Mouse (Mus musculus) G1E (cell line): ENCODE results near the gene Art2b.

ENCODE experiments used
- CTCF ChIP-seq: IDR thresholded peaks from 2 replicates; pipeline ENCODE4 v1.5.1; 2012; ENCODE audit warnings: low read depth, low read length, inconsistent platforms, mixed read lengths
- GATA1 ChIP-seq: IDR thresholded peaks from 2 replicates; pipeline ENCODE4 v1.6.1; 2012; ENCODE audit warnings: borderline replicate concordance, low read length, inconsistent platforms, mixed read lengths
- POLR2AphosphoS5 ChIP-seq: IDR thresholded peaks from 2 replicates; pipeline ENCODE4 v1.6.1; 2012; ENCODE audit warnings: low read depth, low read length, inconsistent platforms; ENCODE audit not compliant: insufficient replicate concordance
- TAL1 ChIP-seq: conservative IDR thresholded peaks from 2 replicates; pipeline ENCODE4 v1.6.1; 2012; ENCODE audit warnings: low read depth, low read length, inconsistent platforms, mixed read lengths

DNA sequence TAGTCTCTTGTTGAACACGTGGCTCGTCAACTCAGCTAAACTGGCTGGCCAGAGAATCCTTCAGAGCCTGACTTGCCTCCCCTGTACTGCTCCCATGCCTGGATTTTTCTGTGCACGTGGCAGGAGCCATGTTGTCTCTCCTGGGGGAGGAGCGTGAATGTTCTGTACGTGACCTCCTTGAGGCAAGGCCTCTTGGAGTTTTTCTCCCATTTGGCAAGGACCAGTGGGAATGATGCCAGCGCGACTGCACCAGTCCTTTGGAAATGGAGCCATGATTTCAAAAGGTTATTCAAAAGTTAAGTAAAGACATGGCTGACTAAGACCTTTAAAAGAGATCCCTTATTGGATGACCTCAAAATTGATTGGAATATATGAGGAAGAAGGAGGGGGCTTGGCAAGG lies 30.0 kb upstream of the Art2b start:
- TF ChIP-seq TAL1 (no peak), CTCF (no peak), GATA1 (no peak), POLR2AphosphoS5 (no peak)
